Mouse (Mus musculus): Measurements from ENCODE around the gene Snx4.

DNA sequence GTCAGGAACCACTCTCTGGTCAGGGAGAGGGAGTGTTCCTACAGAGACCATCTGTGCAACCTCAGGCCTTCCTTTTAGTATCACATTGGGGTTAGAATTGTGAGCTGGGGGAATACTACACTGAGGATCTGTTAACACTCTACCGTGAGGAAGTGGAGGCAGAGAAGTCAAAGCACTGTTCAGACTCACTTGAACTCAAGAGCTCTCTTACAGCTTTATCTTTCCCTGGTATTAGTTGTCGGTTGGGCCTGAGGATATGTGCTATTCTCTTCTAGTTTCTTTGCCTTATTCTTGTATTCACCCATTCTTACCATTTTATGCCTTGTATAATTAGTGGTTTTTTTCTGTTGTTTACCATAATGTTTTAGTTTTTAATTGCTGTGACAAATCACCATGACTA is 7.3 kb downstream of the Snx4 start:
- TF ChIP-seq POLR2A (IDR thresholded peaks at IDR 0.05; ENCODE audit: insufficient read depth, low read depth, low read length) (no peak), CTCF (IDR thresholded peaks at IDR 0.05) (no peak)
